Mouse (Mus musculus): Measurements from ENCODE around the gene Sult1a1. TPM values are rescaled to one million over a fixed set of nuclear protein-coding genes. Genes with fewer than 3 reads are reported as not detected.

Sult1a1 gene
- polyA plus RNA-seq, 1 experiment = 0.87 TPM

GRCm38 (mm10) chr7:126629915-126630314 lies 46.3 kb downstream of the Sult1a1 start:
- TF ChIP-seq GATA1 (IDR thresholded peaks at IDR 0.05; ENCODE audit: borderline replicate concordance, low read length) = no peak
- TF ChIP-seq FLI1 (IDR thresholded peaks at IDR 0.05; ENCODE audit: low read length) = no peak
- Histone ChIP-seq H3K27me3 (replicated peaks) (no peaks in the 10 kb centered on the region), H3K4me1 (peaks cover 97% of the 10 kb centered on the region), H3K9me3 (no peaks in the 10 kb centered on the region), H3K36me3 (replicated peaks; ENCODE audit: low read length) (peaks cover 59% of the 10 kb centered on the region), H3K4me3 (replicated peaks) (no peak overlapping the region)

DNA sequence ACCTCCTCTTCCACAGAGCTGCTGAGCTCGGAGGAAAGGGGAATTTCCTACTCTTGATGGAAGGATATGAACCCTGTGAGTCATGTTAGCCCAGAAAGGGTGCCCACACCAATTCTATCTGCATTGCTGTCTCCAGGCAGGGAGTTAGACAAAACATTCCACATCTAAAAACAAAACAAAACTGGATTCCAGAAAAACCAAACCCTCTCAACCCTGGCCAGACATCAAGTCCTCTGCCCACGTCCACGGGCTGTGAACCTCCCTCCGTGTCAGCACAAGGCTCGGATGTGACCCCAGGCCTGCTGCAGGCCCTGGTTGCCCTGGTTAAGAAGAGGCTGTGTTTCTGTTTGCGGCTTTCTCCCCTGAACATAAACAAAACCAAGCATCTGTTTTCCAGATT lies 48.1 kb downstream of the Sult1a1 start:
- Histone ChIP-seq H3K27me3 (replicated peaks) (no peaks in the 10 kb centered on the region), H3K36me3 (replicated peaks; ENCODE audit: low read length) (peaks cover 57% of the 10 kb centered on the region), H3K9me3 (no peaks in the 10 kb centered on the region), H3K4me1 (peaks cover 97% of the 10 kb centered on the region), H3K4me3 (replicated peaks) (peak overlapping the region; percentile 50)
- TF ChIP-seq FLI1 (IDR thresholded peaks at IDR 0.05; ENCODE audit: low read length) (no peak), GATA1 (IDR thresholded peaks at IDR 0.05; ENCODE audit: borderline replicate concordance, low read length) (no peak)

DNA sequence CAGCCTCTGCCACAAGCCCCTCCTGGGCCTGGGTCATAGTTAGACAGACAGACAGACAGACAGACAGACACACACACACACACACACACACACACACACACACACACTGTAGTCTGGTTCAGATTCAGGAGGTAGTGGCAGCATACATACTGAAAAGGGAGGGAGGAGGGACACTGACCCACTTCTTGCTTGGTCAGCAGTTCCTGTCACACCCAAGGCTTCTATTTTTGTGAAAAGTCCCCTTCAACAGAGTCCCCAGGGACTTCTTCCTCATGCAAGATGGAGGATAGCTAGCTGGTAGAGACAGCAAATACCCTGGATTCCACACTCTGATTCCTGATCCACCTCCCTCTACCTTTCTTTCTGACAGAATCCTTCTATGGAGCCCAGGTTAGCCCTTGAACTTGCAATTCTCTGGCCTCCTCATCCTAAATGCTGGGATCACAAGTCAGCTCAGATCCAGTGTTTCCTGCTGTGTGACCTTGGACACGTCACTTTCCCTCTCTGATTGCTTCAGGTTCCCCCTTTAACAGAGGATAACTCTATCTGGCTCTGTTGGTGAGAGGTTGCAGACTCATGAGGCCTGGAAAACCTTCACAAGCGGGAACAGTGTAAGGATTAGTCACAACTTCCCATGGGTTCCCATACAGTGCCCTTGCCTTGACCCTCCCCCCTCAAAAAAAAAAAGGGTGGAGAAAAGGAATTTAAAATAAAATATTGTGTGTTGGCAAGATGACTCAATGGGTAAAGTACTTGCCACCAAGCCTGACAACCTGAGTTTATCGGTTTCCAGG lies 50.2 kb downstream of the Sult1a1 start:
- H3K4me1 ChIP-seq = peaks cover 97% of the 10 kb centered on the region

DNA sequence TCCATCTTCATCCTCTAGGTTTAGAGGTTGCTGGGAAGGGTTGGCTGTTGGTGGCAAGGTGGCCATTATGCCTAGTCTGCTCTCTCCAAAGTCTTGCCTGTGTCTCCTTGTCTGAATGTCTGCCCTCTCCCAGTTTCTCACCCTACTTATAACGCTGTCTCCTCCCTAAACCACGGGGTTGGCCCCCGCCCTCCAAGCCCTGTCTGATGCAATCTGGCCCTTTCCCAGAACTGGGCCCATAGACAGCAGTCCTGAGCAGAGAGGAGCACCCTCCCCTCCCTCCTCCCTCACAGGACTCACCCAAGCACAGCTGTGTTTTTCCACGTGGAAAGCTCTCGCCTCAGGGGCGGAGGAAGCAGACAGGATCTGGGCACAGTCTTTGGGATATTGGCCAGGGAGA lies 50.9 kb downstream of the Sult1a1 start:
- Histone ChIP-seq H3K36me3 (replicated peaks; ENCODE audit: low read length) (peaks cover 51% of the 10 kb centered on the region), H3K27me3 (replicated peaks) (no peaks in the 10 kb centered on the region), H3K4me1 (peaks cover 97% of the 10 kb centered on the region), H3K4me3 (replicated peaks) (peak overlapping the region; percentile 90), H3K9me3 (no peaks in the 10 kb centered on the region)
- TF ChIP-seq FLI1 (IDR thresholded peaks at IDR 0.05; ENCODE audit: low read length) = no peak

More for the DNA sequence above, 50.2 kb downstream of the Sult1a1 start:
- TF ChIP-seq FLI1 (IDR thresholded peaks at IDR 0.05; ENCODE audit: low read length) = no peak
- TF ChIP-seq GATA1 (IDR thresholded peaks at IDR 0.05; ENCODE audit: borderline replicate concordance, low read length) = no peak
- Histone ChIP-seq H3K9me3 (no peaks in the 10 kb centered on the region), H3K4me3 (replicated peaks) (peak overlapping the region; percentile 90), H3K36me3 (replicated peaks; ENCODE audit: low read length) (peaks cover 50% of the 10 kb centered on the region), H3K27me3 (replicated peaks) (no peaks in the 10 kb centered on the region)

GRCm38 (mm10) chr7:126624774-126625173 lies 51.5 kb downstream of the Sult1a1 start:
- Histone ChIP-seq H3K9me3 (no peaks in the 10 kb centered on the region), H3K4me3 (replicated peaks) (peak overlapping the region; percentile 90), H3K4me1 (peaks cover 100% of the 10 kb centered on the region), H3K36me3 (replicated peaks; ENCODE audit: low read length) (peaks cover 51% of the 10 kb centered on the region), H3K27me3 (replicated peaks) (no peaks in the 10 kb centered on the region)
- TF ChIP-seq GATA1 (IDR thresholded peaks at IDR 0.05; ENCODE audit: borderline replicate concordance, low read length) = no peak
- no peak for TF ChIP-seq FLI1 (IDR thresholded peaks at IDR 0.05; ENCODE audit: low read length)

DNA sequence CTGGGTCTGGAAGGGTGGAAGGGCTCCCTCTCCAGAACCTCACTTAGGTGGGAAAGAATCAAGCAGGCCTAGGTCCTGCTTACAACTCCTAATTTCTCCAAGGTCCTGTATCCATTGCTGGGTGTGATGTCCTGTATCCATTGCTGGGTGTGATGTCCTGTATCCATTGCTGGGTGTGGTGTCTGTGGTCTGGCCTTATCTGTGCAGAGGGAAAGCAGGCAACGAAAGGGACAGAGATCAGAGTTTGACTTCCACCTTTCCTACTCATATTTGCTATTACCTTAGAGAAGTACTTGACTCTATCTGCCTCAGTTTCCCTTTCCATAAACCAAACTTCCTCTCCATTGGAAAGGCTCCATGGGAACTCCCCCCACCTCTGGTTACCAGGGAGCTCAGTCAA lies 52.9 kb downstream of the Sult1a1 start:
- Histone ChIP-seq H3K9me3 (no peaks in the 10 kb centered on the region), H3K4me3 (replicated peaks) (peak overlapping the region; percentile 91), H3K36me3 (replicated peaks; ENCODE audit: low read length) (peaks cover 49% of the 10 kb centered on the region), H3K27me3 (replicated peaks) (no peaks in the 10 kb centered on the region), H3K4me1 (peaks cover 96% of the 10 kb centered on the region)
- no peak for TF ChIP-seq GATA1 (IDR thresholded peaks at IDR 0.05; ENCODE audit: borderline replicate concordance, low read length)
- TF ChIP-seq FLI1 (IDR thresholded peaks at IDR 0.05; ENCODE audit: low read length) = no peak

Other genes starting within 250 kb of the Sult1a1 start
- 97.9 and 143 TPM in 2 replicates for gene Rabep2, start 247.7 kb downstream of the Sult1a1 start, polyA plus RNA-seq (2012; ENCODE audit: insufficient read depth, low replicate concordance)
- 1.1 and 1.4 TPM in 2 replicates for gene Atp2a1, start 213.3 kb downstream of the Sult1a1 start, polyA plus RNA-seq (2012; ENCODE audit: insufficient read depth, low replicate concordance)
- 94.0 and 146 TPM in 2 replicates for gene Sh2b1, start 201.0 kb downstream of the Sult1a1 start, polyA plus RNA-seq (2012; ENCODE audit: insufficient read depth, low replicate concordance)
- 19.3 and 43.5 TPM in 2 replicates for gene Tufm, start 189.1 kb downstream of the Sult1a1 start, polyA plus RNA-seq (2012; ENCODE audit: insufficient read depth, low replicate concordance)
- 956 and 1,090 TPM in 2 replicates for gene Atxn2l, start 173.0 kb downstream of the Sult1a1 start, polyA plus RNA-seq (2012; ENCODE audit: insufficient read depth, low replicate concordance)
- gene Eif3c, start 110.0 kb downstream of the Sult1a1 start, polyA plus RNA-seq (2012; ENCODE audit: insufficient read depth, low replicate concordance) = 22.3 and 46.6 TPM in 2 replicates
- 30.2 TPM in 1 of 2 replicates, not detected in the other for gene Apobr, start 91.5 kb downstream of the Sult1a1 start, polyA plus RNA-seq (2012; ENCODE audit: insufficient read depth, low replicate concordance)
- gene Cln3, start 90.6 kb downstream of the Sult1a1 start, polyA plus RNA-seq (2012; ENCODE audit: insufficient read depth, low replicate concordance) = 8.9 and 21.3 TPM in 2 replicates
- 1.4 TPM in 1 of 2 replicates, not detected in the other for gene Il27, start 81.5 kb downstream of the Sult1a1 start, polyA plus RNA-seq (2012; ENCODE audit: insufficient read depth, low replicate concordance)
- gene Nupr1, start 45.6 kb downstream of the Sult1a1 start, polyA plus RNA-seq (2012; ENCODE audit: insufficient read depth, low replicate concordance) = 27.5 TPM in 1 of 2 replicates, not detected in the other
- gene Sgf29, start 27.1 kb downstream of the Sult1a1 start, polyA plus RNA-seq (2012; ENCODE audit: insufficient read depth, low replicate concordance) = 31.0 and 69.1 TPM in 2 replicates
- gene Bola2, start 19.0 kb upstream of the Sult1a1 start, polyA plus RNA-seq (2012; ENCODE audit: insufficient read depth, low replicate concordance) = 185 and 696 TPM in 2 replicates
- gene Slx1b, start 19.4 kb upstream of the Sult1a1 start, polyA plus RNA-seq (2012; ENCODE audit: insufficient read depth, low replicate concordance) = 7.3 and 9.7 TPM in 2 replicates
- gene Coro1a, start 31.4 kb upstream of the Sult1a1 start, polyA plus RNA-seq (2012; ENCODE audit: insufficient read depth, low replicate concordance) = 1,070 and 1,578 TPM in 2 replicates
- gene Mapk3, start 83.2 kb upstream of the Sult1a1 start, polyA plus RNA-seq (2012; ENCODE audit: insufficient read depth, low replicate concordance) = 213 and 289 TPM in 2 replicates
- 3.4 TPM in 1 of 2 replicates, not detected in the other for gene Gdpd3, start 89.9 kb upstream of the Sult1a1 start, polyA plus RNA-seq (2012; ENCODE audit: insufficient read depth, low replicate concordance)
- gene Ypel3, start 100.5 kb upstream of the Sult1a1 start, polyA plus RNA-seq (2012; ENCODE audit: insufficient read depth, low replicate concordance) = 284 and 689 TPM in 2 replicates
- gene Tbx6, start 105.1 kb upstream of the Sult1a1 start, polyA plus RNA-seq (2012; ENCODE audit: insufficient read depth, low replicate concordance) = 3.0 and 15.0 TPM in 2 replicates
- gene Ppp4c, start 116.1 kb upstream of the Sult1a1 start, polyA plus RNA-seq (2012; ENCODE audit: insufficient read depth, low replicate concordance) = 46.3 and 115 TPM in 2 replicates
- 13.5 and 29.3 TPM in 2 replicates for gene Fam57b, start 121.2 kb upstream of the Sult1a1 start, polyA plus RNA-seq (2012; ENCODE audit: insufficient read depth, low replicate concordance)
- gene 4930451I11Rik, start 155.2 kb upstream of the Sult1a1 start, polyA plus RNA-seq (2012; ENCODE audit: insufficient read depth, low replicate concordance) = not detected in 2 replicates
- gene Doc2a, start 171.0 kb upstream of the Sult1a1 start, polyA plus RNA-seq (2012; ENCODE audit: insufficient read depth, low replicate concordance) = 1.3 TPM in 1 of 2 replicates, not detected in the other
- gene Hirip3, start 185.5 kb upstream of the Sult1a1 start, polyA plus RNA-seq (2012; ENCODE audit: insufficient read depth, low replicate concordance) = 9.3 and 60.8 TPM in 2 replicates
- 823 and 1,411 TPM in 2 replicates for gene Ino80e, start 185.9 kb upstream of the Sult1a1 start, polyA plus RNA-seq (2012; ENCODE audit: insufficient read depth, low replicate concordance)
- 159 and 479 TPM in 2 replicates for gene Taok2, start 208.3 kb upstream of the Sult1a1 start, polyA plus RNA-seq (2012; ENCODE audit: insufficient read depth, low replicate concordance)
- 50.9 TPM in 2 replicates for gene Tmem219, start 246.5 kb upstream of the Sult1a1 start, polyA plus RNA-seq (2012; ENCODE audit: insufficient read depth, low replicate concordance)